Mouse (Mus musculus): Measurements from ENCODE around the gene Ropn1. TPM values are rescaled to one million over a fixed set of nuclear protein-coding genes. Genes with fewer than 3 reads are reported as not detected.

Ropn1 gene
- polyA plus RNA-seq, 1 experiment from 2014 or later = not detected

GRCm38 (mm10) chr16:34667031-34667726 is 17.5 kb downstream of the Ropn1 start:
- H3K4me2 ChIP-seq (ENCODE audit: low read depth, low read length) = 0 out of 2 replicates have a peak overlapping the region, but pooled peaks have one; percentile 2
- 0 out of 2 replicates have a peak, but pooled peaks have one; percentile 18 for ATAC-seq (replicated peaks; ENCODE audit: insufficient number of reproducible peaks, low FRiP score, low TSS enrichment, low read depth)

GRCm38 (mm10) chr16:34668341-34668740 is 18.6 kb downstream of the Ropn1 start:
- ATAC-seq (replicated peaks; ENCODE audit: insufficient number of reproducible peaks, low FRiP score, low TSS enrichment, low read depth) = no peak
- H3K27me3 ChIP-seq (ENCODE audit: control insufficient read depth, insufficient read depth, low read length) = no peaks in the 10 kb centered on the region; the same call in 1 of the 2 replicates

More at GRCm38 (mm10) chr16:34667031-34667726, 17.5 kb downstream of the Ropn1 start:
- Histone ChIP-seq H3K4me1 (ENCODE audit: control insufficient read depth, insufficient read depth, low read length) (no peaks in the 10 kb centered on the region), H3K9ac (replicated peaks; ENCODE audit: low read length) (no peak overlapping the region), H3K4me3 (ENCODE audit: low read depth, low read length) (no peak overlapping the region), H3K27me3 (ENCODE audit: control insufficient read depth, insufficient read depth, low read length) (no peaks in the 10 kb centered on the region; the same call in 1 of the 2 replicates), H3K36me3 (replicated peaks; ENCODE audit: control insufficient read depth, insufficient read depth, low read depth, low read length) (no peaks in the 10 kb centered on the region), H3K9me3 (replicated peaks; ENCODE audit: control insufficient read depth, low read length) (no peaks in the 10 kb centered on the region), H3K27ac (replicated peaks; ENCODE audit: low read depth, low read length) (no peak overlapping the region)
- DNase-seq (ENCODE audit: low spot score) = peak; percentile 82
- 10% methylated on average over 20 of the region's 20 CpGs for WGBS

DNA sequence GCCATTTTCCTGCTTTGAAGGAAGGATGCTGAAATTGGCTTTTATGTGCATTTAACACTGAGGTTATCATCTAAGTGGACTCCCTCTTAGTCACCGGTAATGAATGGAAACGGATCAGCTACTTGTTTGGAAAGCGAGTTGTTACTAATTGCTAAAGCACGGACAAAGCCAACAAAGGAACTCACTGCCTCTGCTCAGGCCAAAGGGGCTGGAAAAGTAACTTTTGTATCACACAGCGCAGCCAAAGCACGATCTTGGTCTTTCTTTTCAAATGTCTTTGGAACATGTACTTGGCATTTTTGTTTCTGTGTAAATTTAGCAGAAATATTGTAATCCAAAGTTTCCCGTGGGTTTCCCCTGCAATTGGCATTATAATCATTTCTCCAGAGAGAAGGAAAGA is 22.2 kb downstream of the Ropn1 start:
- DNase-seq (ENCODE audit: low spot score) = no peak
- Histone ChIP-seq H3K4me2 (ENCODE audit: low read depth, low read length) (no peak overlapping the region), H3K36me3 (replicated peaks; ENCODE audit: control insufficient read depth, insufficient read depth, low read depth, low read length) (no peaks in the 10 kb centered on the region), H3K27ac (replicated peaks; ENCODE audit: low read depth, low read length) (no peak overlapping the region), H3K27me3 (ENCODE audit: control insufficient read depth, insufficient read depth, low read length) (no peaks in the 10 kb centered on the region; the same call in 1 of the 2 replicates), H3K9me3 (replicated peaks; ENCODE audit: control insufficient read depth, low read length) (no peaks in the 10 kb centered on the region), H3K4me1 (ENCODE audit: control insufficient read depth, insufficient read depth, low read length) (no peaks in the 10 kb centered on the region), H3K9ac (replicated peaks; ENCODE audit: low read length) (no peak overlapping the region), H3K4me3 (ENCODE audit: low read depth, low read length) (no peak overlapping the region)
- no peak for ATAC-seq (replicated peaks; ENCODE audit: insufficient number of reproducible peaks, low FRiP score, low TSS enrichment, low read depth)
- WGBS = 71% methylated on average over 7 of the region's 7 CpGs

More at GRCm38 (mm10) chr16:34668341-34668740, 18.6 kb downstream of the Ropn1 start:
- Histone ChIP-seq H3K27ac (replicated peaks; ENCODE audit: low read depth, low read length) (no peak overlapping the region), H3K4me3 (ENCODE audit: low read depth, low read length) (no peak overlapping the region), H3K36me3 (replicated peaks; ENCODE audit: control insufficient read depth, insufficient read depth, low read depth, low read length) (no peaks in the 10 kb centered on the region), H3K9ac (replicated peaks; ENCODE audit: low read length) (no peak overlapping the region), H3K9me3 (replicated peaks; ENCODE audit: control insufficient read depth, low read length) (no peaks in the 10 kb centered on the region), H3K4me2 (ENCODE audit: low read depth, low read length) (no peak overlapping the region), H3K4me1 (ENCODE audit: control insufficient read depth, insufficient read depth, low read length) (no peaks in the 10 kb centered on the region)
- 76% methylated on average over 9 of the region's 9 CpGs for WGBS
- DNase-seq (ENCODE audit: low spot score) = no peak

DNA sequence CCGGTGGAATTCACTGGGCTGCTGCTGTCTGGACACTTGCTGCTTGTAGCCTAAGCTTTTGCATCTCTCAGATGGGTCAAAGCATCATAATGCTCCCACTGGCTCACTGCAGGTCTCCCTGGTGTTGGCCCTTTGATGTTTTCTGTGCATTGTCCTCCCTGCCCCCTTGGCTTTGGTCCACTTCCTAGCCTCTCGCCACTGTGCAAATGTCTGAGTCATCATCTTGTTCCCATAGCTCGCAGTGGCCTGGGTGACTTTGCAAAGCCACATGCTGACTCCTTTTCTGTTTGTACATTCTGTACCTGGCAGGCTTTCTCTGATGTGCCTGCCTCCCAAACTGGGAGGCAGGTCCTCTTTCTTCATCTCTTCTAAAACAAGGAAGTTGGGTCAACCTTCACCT is 23.1 kb downstream of the Ropn1 start:
- no peak overlapping the region for H3K4me3 ChIP-seq (ENCODE audit: low read depth, low read length)

GRCm38 (mm10) chr16:34674365-34674764 is 24.6 kb downstream of the Ropn1 start:
- no peaks in the 10 kb centered on the region for H3K36me3 ChIP-seq (replicated peaks; ENCODE audit: control insufficient read depth, insufficient read depth, low read depth, low read length)
- 95% methylated on average over 6 of the region's 6 CpGs for WGBS
- DNase-seq (ENCODE audit: low spot score) = no peak
- no peak for ATAC-seq (replicated peaks; ENCODE audit: insufficient number of reproducible peaks, low FRiP score, low TSS enrichment, low read depth)
- H3K4me2 ChIP-seq (ENCODE audit: low read depth, low read length) = no peak overlapping the region
- H3K4me1 ChIP-seq (ENCODE audit: control insufficient read depth, insufficient read depth, low read length) = no peaks in the 10 kb centered on the region
- no peaks in the 10 kb centered on the region for H3K27me3 ChIP-seq (ENCODE audit: control insufficient read depth, insufficient read depth, low read length)
- no peak overlapping the region for H3K9ac ChIP-seq (replicated peaks; ENCODE audit: low read length)
- no peaks in the 10 kb centered on the region for H3K9me3 ChIP-seq (replicated peaks; ENCODE audit: control insufficient read depth, low read length)
- no peak overlapping the region for H3K27ac ChIP-seq (replicated peaks; ENCODE audit: low read depth, low read length)
- H3K4me3 ChIP-seq (ENCODE audit: low read depth, low read length) = no peak overlapping the region

More for the DNA sequence above, 23.1 kb downstream of the Ropn1 start:
- no peaks in the 10 kb centered on the region for H3K9me3 ChIP-seq (replicated peaks; ENCODE audit: control insufficient read depth, low read length)
- no peak overlapping the region for H3K9ac ChIP-seq (replicated peaks; ENCODE audit: low read length)
- no peaks in the 10 kb centered on the region; the same call in 1 of the 2 replicates for H3K27me3 ChIP-seq (ENCODE audit: control insufficient read depth, insufficient read depth, low read length)
- no peaks in the 10 kb centered on the region for H3K4me1 ChIP-seq (ENCODE audit: control insufficient read depth, insufficient read depth, low read length)
- DNase-seq (ENCODE audit: low spot score) (no peak), ATAC-seq (replicated peaks; ENCODE audit: insufficient number of reproducible peaks, low FRiP score, low TSS enrichment, low read depth) (no peak)
- no peak overlapping the region for H3K4me2 ChIP-seq (ENCODE audit: low read depth, low read length)
- WGBS = 65% methylated on average over 3 of the region's 3 CpGs
- H3K27ac ChIP-seq (replicated peaks; ENCODE audit: low read depth, low read length) = no peak overlapping the region
- no peaks in the 10 kb centered on the region for H3K36me3 ChIP-seq (replicated peaks; ENCODE audit: control insufficient read depth, insufficient read depth, low read depth, low read length)

- H3K27me3 ChIP-seq (ENCODE audit: control insufficient read depth, insufficient read depth, low read length) = no peaks in the 10 kb centered on the region
- H3K9me3 ChIP-seq (replicated peaks; ENCODE audit: control insufficient read depth, low read length) = no peaks in the 10 kb centered on the region
- H3K4me1 ChIP-seq (ENCODE audit: control insufficient read depth, insufficient read depth, low read length) = no peaks in the 10 kb centered on the region
- DNase-seq (ENCODE audit: low spot score) = no peak
- H3K4me3 ChIP-seq (ENCODE audit: low read depth, low read length) = no peak overlapping the region
- no peak overlapping the region for H3K9ac ChIP-seq (replicated peaks; ENCODE audit: low read length)
- no peak overlapping the region for H3K4me2 ChIP-seq (ENCODE audit: low read depth, low read length)
- H3K36me3 ChIP-seq (replicated peaks; ENCODE audit: control insufficient read depth, insufficient read depth, low read depth, low read length) = no peaks in the 10 kb centered on the region
- no peak for ATAC-seq (replicated peaks; ENCODE audit: insufficient number of reproducible peaks, low FRiP score, low TSS enrichment, low read depth)
- H3K27ac ChIP-seq (replicated peaks; ENCODE audit: low read depth, low read length) = no peak overlapping the region
Observed at GRCm38 (mm10) chr16:34681823-34682222, 32.1 kb downstream of the Ropn1 start.

- WGBS = 75% methylated on average over 3 of the region's 3 CpGs
- ATAC-seq (replicated peaks; ENCODE audit: insufficient number of reproducible peaks, low FRiP score, low TSS enrichment, low read depth) (peak; percentile 35; the same call in 1 of the 2 replicates), DNase-seq (ENCODE audit: low spot score) (no peak)
- H3K9ac ChIP-seq (replicated peaks; ENCODE audit: low read length) = no peak overlapping the region
- H3K4me2 ChIP-seq (ENCODE audit: low read depth, low read length) = no peak overlapping the region
- H3K4me1 ChIP-seq (ENCODE audit: control insufficient read depth, insufficient read depth, low read length) = no peaks in the 10 kb centered on the region
- H3K36me3 ChIP-seq (replicated peaks; ENCODE audit: control insufficient read depth, insufficient read depth, low read depth, low read length) = no peaks in the 10 kb centered on the region
- no peaks in the 10 kb centered on the region for H3K9me3 ChIP-seq (replicated peaks; ENCODE audit: control insufficient read depth, low read length)
- no peaks in the 10 kb centered on the region for H3K27me3 ChIP-seq (ENCODE audit: control insufficient read depth, insufficient read depth, low read length)
- peak overlapping the region; percentile 68; the same call in 1 of the 2 replicates for H3K4me3 ChIP-seq (ENCODE audit: low read depth, low read length)
- no peak overlapping the region for H3K27ac ChIP-seq (replicated peaks; ENCODE audit: low read depth, low read length)
Observed at GRCm38 (mm10) chr16:34689879-34690278, 40.2 kb downstream of the Ropn1 start.

GRCm38 (mm10) chr16:34690334-34691144 is 40.8 kb downstream of the Ropn1 start, which contains the start of gene Ccdc14:
TSS of gene Ccdc14 (plus strand) at chr16:34690616.
- Histone ChIP-seq H3K9ac (replicated peaks; ENCODE audit: low read length) (peak within 1 kb of the TSS; percentile 82), H3K27me3 (ENCODE audit: control insufficient read depth, insufficient read depth, low read length) (no peaks in the 10 kb centered on the region), H3K4me1 (ENCODE audit: control insufficient read depth, insufficient read depth, low read length) (no peaks in the 10 kb centered on the region), H3K4me2 (ENCODE audit: low read depth, low read length) (peak within 1 kb of the TSS; percentile 61), H3K27ac (replicated peaks; ENCODE audit: low read depth, low read length) (peak within 1 kb of the TSS; percentile 60), H3K4me3 (ENCODE audit: low read depth, low read length) (peak within 1 kb of the TSS; percentile 68), H3K9me3 (replicated peaks; ENCODE audit: control insufficient read depth, low read length) (no peaks in the 10 kb centered on the region), H3K36me3 (replicated peaks; ENCODE audit: control insufficient read depth, insufficient read depth, low read depth, low read length) (no peaks in the 10 kb centered on the region)
- WGBS = under 1% methylated on average over 53 of the region's 53 CpGs
- peak; percentile 95 for DNase-seq (ENCODE audit: low spot score)
- ATAC-seq (replicated peaks; ENCODE audit: insufficient number of reproducible peaks, low FRiP score, low TSS enrichment, low read depth) = peak; percentile 91
